Mouse (Mus musculus): ENCODE measurements around the gene Nxnl1. TPM values are rescaled to one million over a fixed set of nuclear protein-coding genes. Genes with fewer than 3 reads are reported as not detected.
"Not testable (repeated sequence)": the region's sequence is repeated elsewhere in the genome, so short reads cannot be mapped to it uniquely, and the experiment has no call there.

The Nxnl1 gene
- polyA plus RNA-seq, 1 experiment from 2014 or later, result not detected

GRCm38 (mm10) chr8:71525226-71526050 lies 41.0 kb downstream of the Nxnl1 start, which contains the start of gene Ccdc194:
Ccdc194 (minus strand) TSS chr8:71525711.
- Histone ChIP-seq H3K27me3 (ENCODE audit: control insufficient read depth, insufficient read depth, low read length) (peaks cover 25% of the 10 kb centered on the region), H3K4me3 (replicated peaks; ENCODE audit: low read depth, low read length) (no peak within 1 kb of the TSS)
- no peak for ATAC-seq (ENCODE audit: low FRiP score, low TSS enrichment)

GRCm38 (mm10) chr8:71521634-71522033 lies 44.8 kb downstream of the Nxnl1 start:
- Histone ChIP-seq H3K4me1 (ENCODE audit: control insufficient read depth, insufficient read depth, low read length) (no peaks in the 10 kb centered on the region), H3K4me2 (ENCODE audit: low read length) (no peak overlapping the region), H3K9me3 (ENCODE audit: control insufficient read depth, low read length) (no peaks in the 10 kb centered on the region), H3K4me3 (replicated peaks; ENCODE audit: low read depth, low read length) (no peak overlapping the region), H3K27me3 (ENCODE audit: control insufficient read depth, insufficient read depth, low read length) (peaks cover 20% of the 10 kb centered on the region), H3K36me3 (ENCODE audit: control insufficient read depth, insufficient read depth, low read length) (no peaks in the 10 kb centered on the region), H3K27ac (replicated peaks; ENCODE audit: low read depth, low read length) (no peak overlapping the region), H3K9ac (replicated peaks; ENCODE audit: low read length) (no peak overlapping the region)
- WGBS, result 3% methylated on average over 17 of the region's 17 CpGs
- peak; percentile 75 for ATAC-seq (ENCODE audit: low FRiP score, low TSS enrichment)
- peak; percentile 93 for DNase-seq

More at GRCm38 (mm10) chr8:71525226-71526050, 41.0 kb downstream of the Nxnl1 start, which contains the start of gene Ccdc194:
- WGBS, result 6% methylated on average over 46 of the region's 46 CpGs
- Histone ChIP-seq H3K4me2 (ENCODE audit: low read length) (no peak within 1 kb of the TSS), H3K4me1 (ENCODE audit: control insufficient read depth, insufficient read depth, low read length) (no peaks in the 10 kb centered on the region), H3K27ac (replicated peaks; ENCODE audit: low read depth, low read length) (no peak within 1 kb of the TSS), H3K36me3 (ENCODE audit: control insufficient read depth, insufficient read depth, low read length) (no peaks in the 10 kb centered on the region), H3K9me3 (ENCODE audit: control insufficient read depth, low read length) (no peaks in the 10 kb centered on the region), H3K9ac (replicated peaks; ENCODE audit: low read length) (0 out of 2 replicates have a peak within 1 kb of the TSS, but pooled peaks have one; percentile 9)
- DNase-seq, result no peak

DNA sequence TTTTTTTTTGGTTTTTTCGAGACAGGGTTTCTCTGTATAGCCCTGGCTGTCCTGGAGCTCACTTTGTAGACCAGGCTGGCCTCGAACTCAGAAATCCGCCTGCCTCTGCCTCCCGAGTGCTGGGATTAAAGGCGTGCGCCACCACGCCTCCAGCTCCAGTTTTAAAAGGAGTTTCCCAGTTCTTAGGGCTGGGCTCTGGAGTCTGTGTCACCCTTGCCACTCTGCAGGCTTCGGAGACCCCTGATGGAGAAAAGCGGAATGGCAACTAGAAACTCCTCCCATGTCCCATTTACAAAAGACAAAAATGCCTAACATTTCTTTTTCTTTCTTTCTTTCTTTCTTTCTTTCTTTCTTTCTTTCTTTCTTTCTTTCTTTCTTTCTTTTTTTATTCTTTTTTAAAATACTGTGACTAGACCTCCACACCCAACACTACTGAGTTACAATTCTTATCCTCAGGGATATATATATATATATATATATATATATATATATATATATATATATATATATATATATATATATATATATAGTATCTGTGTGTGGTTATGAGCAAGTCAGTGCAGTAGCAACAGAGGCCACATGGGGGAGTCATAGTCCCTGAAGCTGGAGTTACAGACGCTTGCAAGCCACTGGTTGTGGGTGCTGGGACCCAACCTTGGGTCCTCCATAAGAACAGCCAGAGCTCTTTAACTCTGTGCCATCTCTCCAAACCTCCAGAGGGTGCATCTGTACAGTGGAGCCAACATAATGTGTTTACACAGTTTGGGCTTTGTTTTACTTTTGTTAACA lies 47.2 kb downstream of the Nxnl1 start:
- not testable (repeated sequence) for H3K9ac ChIP-seq (replicated peaks; ENCODE audit: low read length)

GRCm38 (mm10) chr8:71516786-71517185 lies 49.6 kb downstream of the Nxnl1 start:
- WGBS, result 23% methylated on average over 6 of the region's 6 CpGs
- Histone ChIP-seq H3K27me3 (ENCODE audit: control insufficient read depth, insufficient read depth, low read length) (no peaks in the 10 kb centered on the region), H3K27ac (replicated peaks; ENCODE audit: low read depth, low read length) (no peak overlapping the region), H3K4me1 (ENCODE audit: control insufficient read depth, insufficient read depth, low read length) (no peaks in the 10 kb centered on the region), H3K4me2 (ENCODE audit: low read length) (no peak overlapping the region), H3K36me3 (ENCODE audit: control insufficient read depth, insufficient read depth, low read length) (no peaks in the 10 kb centered on the region), H3K9ac (replicated peaks; ENCODE audit: low read length) (no peak overlapping the region; the same call in 1 of the 2 replicates), H3K4me3 (replicated peaks; ENCODE audit: low read depth, low read length) (no peak overlapping the region), H3K9me3 (ENCODE audit: control insufficient read depth, low read length) (no peaks in the 10 kb centered on the region)
- ATAC-seq (ENCODE audit: low FRiP score, low TSS enrichment) (no peak), DNase-seq (no peak)

More for the DNA sequence above, 47.2 kb downstream of the Nxnl1 start:
- not testable (repeated sequence) for H3K4me2 ChIP-seq (ENCODE audit: low read length); ATAC-seq (ENCODE audit: low FRiP score, low TSS enrichment); H3K36me3 ChIP-seq (ENCODE audit: control insufficient read depth, insufficient read depth, low read length); H3K4me1 ChIP-seq (ENCODE audit: control insufficient read depth, insufficient read depth, low read length); H3K27ac ChIP-seq (replicated peaks; ENCODE audit: low read depth, low read length); H3K9me3 ChIP-seq (ENCODE audit: control insufficient read depth, low read length); H3K27me3 ChIP-seq (ENCODE audit: control insufficient read depth, insufficient read depth, low read length); H3K4me3 ChIP-seq (replicated peaks; ENCODE audit: low read depth, low read length)
- WGBS, result 47% methylated on average over 9 of the region's 10 CpGs
- peak; percentile 80 for DNase-seq

GRCm38 (mm10) chr8:71515043-71515442 lies 51.4 kb downstream of the Nxnl1 start:
- no peaks in the 10 kb centered on the region; the same call in 1 of the 2 replicates for H3K27me3 ChIP-seq (ENCODE audit: control insufficient read depth, insufficient read depth, low read length)
- no peak overlapping the region for H3K4me2 ChIP-seq (ENCODE audit: low read length)
- H3K9me3 ChIP-seq (ENCODE audit: control insufficient read depth, low read length), result no peaks in the 10 kb centered on the region
- H3K27ac ChIP-seq (replicated peaks; ENCODE audit: low read depth, low read length), result no peak overlapping the region
- 69% methylated on average over 5 of the region's 5 CpGs for WGBS
- H3K9ac ChIP-seq (replicated peaks; ENCODE audit: low read length), result no peak overlapping the region
- H3K36me3 ChIP-seq (ENCODE audit: control insufficient read depth, insufficient read depth, low read length), result no peaks in the 10 kb centered on the region
- H3K4me3 ChIP-seq (replicated peaks; ENCODE audit: low read depth, low read length), result no peak overlapping the region
- DNase-seq (no peak), ATAC-seq (ENCODE audit: low FRiP score, low TSS enrichment) (no peak)
- H3K4me1 ChIP-seq (ENCODE audit: control insufficient read depth, insufficient read depth, low read length), result no peaks in the 10 kb centered on the region

GRCm38 (mm10) chr8:71513018-71513754 lies 53.2 kb downstream of the Nxnl1 start:
- H3K27ac ChIP-seq (replicated peaks; ENCODE audit: low read depth, low read length), result no peak overlapping the region
- no peak for DNase-seq
- no peaks in the 10 kb centered on the region for H3K4me1 ChIP-seq (ENCODE audit: control insufficient read depth, insufficient read depth, low read length)
- H3K36me3 ChIP-seq (ENCODE audit: control insufficient read depth, insufficient read depth, low read length), result no peaks in the 10 kb centered on the region
- 71% methylated on average over 15 of the region's 15 CpGs for WGBS
- H3K4me3 ChIP-seq (replicated peaks; ENCODE audit: low read depth, low read length), result no peak overlapping the region
- ATAC-seq (ENCODE audit: low FRiP score, low TSS enrichment), result no peak
- no peaks in the 10 kb centered on the region for H3K9me3 ChIP-seq (ENCODE audit: control insufficient read depth, low read length)
- H3K27me3 ChIP-seq (ENCODE audit: control insufficient read depth, insufficient read depth, low read length), result peaks cover 14% of the 10 kb centered on the region
- no peak overlapping the region for H3K9ac ChIP-seq (replicated peaks; ENCODE audit: low read length)
- no peak overlapping the region for H3K4me2 ChIP-seq (ENCODE audit: low read length)

- WGBS, result 80% methylated on average over 14 of the region's 14 CpGs
- DNase-seq (no peak), ATAC-seq (ENCODE audit: low FRiP score, low TSS enrichment) (no peak)
- H3K4me3 ChIP-seq (replicated peaks; ENCODE audit: low read depth, low read length), result no peak within 1 kb of the TSS
- H3K36me3 ChIP-seq (ENCODE audit: control insufficient read depth, insufficient read depth, low read length), result no peaks in the 10 kb centered on the region
- H3K27me3 ChIP-seq (ENCODE audit: control insufficient read depth, insufficient read depth, low read length), result peaks cover 29% of the 10 kb centered on the region
- H3K9ac ChIP-seq (replicated peaks; ENCODE audit: low read length), result no peak within 1 kb of the TSS
- H3K4me1 ChIP-seq (ENCODE audit: control insufficient read depth, insufficient read depth, low read length), result no peaks in the 10 kb centered on the region
- no peaks in the 10 kb centered on the region for H3K9me3 ChIP-seq (ENCODE audit: control insufficient read depth, low read length)
- H3K4me2 ChIP-seq (ENCODE audit: low read length), result no peak within 1 kb of the TSS
- no peak within 1 kb of the TSS for H3K27ac ChIP-seq (replicated peaks; ENCODE audit: low read depth, low read length)
Measured at GRCm38 (mm10) chr8:71511644-71512043, 54.8 kb downstream of the Nxnl1 start, which contains the start of gene Plvap. Plvap (minus strand) TSS chr8:71511752.
